Mouse (Mus musculus): ENCODE measurements around the gene Guca2a.

- TF ChIP-seq CTCF (IDR thresholded peaks at IDR 0.05; ENCODE audit: low read depth, low read length): no peak
- no peak for TF ChIP-seq GATA1 (IDR thresholded peaks at IDR 0.05; ENCODE audit: borderline replicate concordance, low read length)
Observed at GRCm38 (mm10) chr4:119685746-119686145, 48.2 kb downstream of the Guca2a start.
